Mouse (Mus musculus) 416B (cell line): ENCODE results near the gene Mrc2.

Source experiments
- DNase-seq: peaks from one replicate; pipeline ENCODE4 v3.0.0; 2011; ENCODE audit warnings: low read depth

Mrc2 gene

GRCm38 (mm10) chr11:105390290-105390689, 97.8 kb downstream of the Mrc2 start:
- DNase-seq, result no peak
